Mouse (Mus musculus) bone marrow, adult 2 months (tissue): Measurements from ENCODE around the gene Dpysl5. TPM values are rescaled to one million over a fixed set of nuclear protein-coding genes. Genes with fewer than 3 reads are reported as not detected.

Source experiments
- H3K27ac ChIP-seq: fragments of 200-500 bp; 2 replicates; pipeline ENCODE4 v1.5.1; 2012; ENCODE audit warnings: low read depth, mild to moderate bottlenecking, control low read depth, inconsistent platforms, low read length; ENCODE audit not compliant: control insufficient read depth, poor library complexity, insufficient read depth
- H3K4me1 ChIP-seq: fragments of 200-500 bp; 2 replicates; pipeline ENCODE4 v1.6.1; 2011; ENCODE audit warnings: low read length; ENCODE audit not compliant: control insufficient read depth, insufficient read depth
- H3K4me3 ChIP-seq: fragments of 200-500 bp; replicated peaks from 2 replicates; pipeline ENCODE3; 2011; ENCODE audit warnings: mild to moderate bottlenecking, low read depth, low read length, control low read depth; ENCODE audit not compliant: control insufficient read depth
- CTCF ChIP-seq: fragments of 200-500 bp; IDR thresholded peaks from 2 replicates; pipeline ENCODE4 v1.5.1; 2011; ENCODE audit warnings: low read length, control low read depth; ENCODE audit not compliant: control insufficient read depth, insufficient read depth
- POLR2A ChIP-seq: fragments of 200-500 bp; IDR thresholded peaks from 2 replicates; pipeline ENCODE4 v1.6.1; 2011; ENCODE audit warnings: low read depth, mild to moderate bottlenecking, control low read depth, low read length, borderline replicate concordance; ENCODE audit not compliant: control insufficient read depth
- WGBS: fragments of 180-500 bp; shearing (Covaris S2); methylation state at CpG from one replicate; pipeline ENCODE4 v1.1.7; 2018; 5-methylcytosine and 5-hydroxymethylcytosine counted together
- polyA plus RNA-seq: library from polyadenylated mRNA; stranded (reverse); fragments of >200 nt; gene quantifications from 2 replicates; pipeline ENCODE4 v1.2.4, GENCODE M21; 2011; ENCODE audit warnings: low replicate concordance; ENCODE audit not compliant: missing spikeins, insufficient read depth, insufficient read length

Gene Dpysl5
- polyA plus RNA-seq, 1 experiment = 0.40 TPM

- Histone ChIP-seq H3K4me3 (no peak overlapping the region), H3K4me1 (no peaks in the 10 kb centered on the region), H3K27ac (no peak overlapping the region)
- 7% methylated on average over 3 of the region's 3 CpGs for WGBS
- no peak for TF ChIP-seq POLR2A
- peak; percentile 95 for TF ChIP-seq CTCF
These were observed 94.7 kb downstream of the Dpysl5 start for GRCm38 (mm10) chr5:30806106-30806505.

- under 1% methylated on average over 58 of the region's 59 CpGs for WGBS
- H3K27ac ChIP-seq = no peak within 1 kb of the TSS
- H3K4me1 ChIP-seq = no peaks in the 10 kb centered on the region; the same call in 1 of the 2 replicates
- peak within 1 kb of the TSS; percentile 91 for H3K4me3 ChIP-seq
- TF ChIP-seq CTCF (no peak), POLR2A (no peak)
These were observed 103.2 kb downstream of the Dpysl5 start, which contains the start of gene Mapre3 for GRCm38 (mm10) chr5:30814424-30815119. Gene Mapre3, plus strand, starts transcription at chr5:30814641.

DNA sequence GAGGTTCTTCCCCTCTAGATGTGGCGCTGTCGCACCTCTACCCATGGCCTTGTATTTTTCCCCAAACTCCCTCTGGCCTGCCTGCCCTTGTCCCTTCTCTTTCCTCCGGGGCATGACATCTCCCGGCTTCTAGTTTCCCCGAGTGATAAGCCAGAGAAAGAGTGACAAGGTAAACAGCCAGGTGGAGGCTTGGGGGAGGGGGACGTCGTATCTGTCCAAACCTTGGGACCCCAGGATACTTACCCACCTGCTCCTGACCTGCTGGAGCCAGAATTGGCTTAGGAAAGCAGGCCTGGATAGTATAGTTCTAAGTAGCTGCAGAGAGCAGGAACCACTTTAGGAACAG lies 103.7 kb downstream of the Dpysl5 start:
- Histone ChIP-seq H3K4me1 (no peaks in the 10 kb centered on the region; the same call in 1 of the 2 replicates), H3K4me3 (peak overlapping the region; percentile 3), H3K27ac (no peak overlapping the region)
- 14% methylated on average over 7 of the region's 7 CpGs for WGBS
- TF ChIP-seq POLR2A = no peak
- no peak for TF ChIP-seq CTCF

- TF ChIP-seq CTCF (no peak), POLR2A (no peak)
- H3K27ac ChIP-seq = no peak overlapping the region
- H3K4me1 ChIP-seq = no peaks in the 10 kb centered on the region; the same call in 1 of the 2 replicates
- H3K4me3 ChIP-seq = no peak overlapping the region
- WGBS = 51% methylated on average over 8 of the region's 8 CpGs
These were observed 105.0 kb downstream of the Dpysl5 start for GRCm38 (mm10) chr5:30816261-30816791.

GRCm38 (mm10) chr5:30818758-30819309 lies 107.5 kb downstream of the Dpysl5 start:
- WGBS = 86% methylated on average over 8 of the region's 8 CpGs
- H3K4me3 ChIP-seq = no peak overlapping the region
- TF ChIP-seq CTCF (no peak), POLR2A (no peak)

DNA sequence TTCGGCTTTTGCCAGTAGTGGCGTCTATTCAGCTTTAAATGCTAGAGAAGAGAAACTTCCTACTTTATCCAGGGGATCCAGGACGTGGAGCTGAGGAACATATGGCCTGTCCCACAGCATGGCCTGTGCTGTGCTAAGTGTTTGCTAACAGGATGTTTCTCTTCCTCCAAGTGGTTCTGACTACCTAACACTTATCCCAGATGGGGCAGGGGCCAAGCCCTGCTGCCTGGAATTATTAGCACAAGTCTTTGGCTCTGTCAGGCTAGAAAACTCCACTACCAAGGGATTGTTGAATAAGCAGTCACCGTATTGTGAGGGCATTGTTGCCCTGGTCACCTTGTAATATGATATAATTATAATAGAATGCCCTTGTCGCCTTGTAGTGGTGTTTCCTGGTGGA lies 111.3 kb downstream of the Dpysl5 start:
- WGBS = 79% methylated on average over 5 of the region's 5 CpGs
- H3K27ac ChIP-seq = no peak overlapping the region
- no peak overlapping the region for H3K4me3 ChIP-seq
- no peaks in the 10 kb centered on the region for H3K4me1 ChIP-seq
- no peak for TF ChIP-seq POLR2A
- no peak for TF ChIP-seq CTCF

More at GRCm38 (mm10) chr5:30818758-30819309, 107.5 kb downstream of the Dpysl5 start:
- H3K4me1 ChIP-seq = no peaks in the 10 kb centered on the region; the same call in 1 of the 2 replicates
- H3K27ac ChIP-seq = no peak overlapping the region

- TF ChIP-seq CTCF (no peak), POLR2A (no peak)
- 83% methylated on average over 3 of the region's 3 CpGs for WGBS
- H3K4me1 ChIP-seq = no peaks in the 10 kb centered on the region
These were observed 111.7 kb downstream of the Dpysl5 start for GRCm38 (mm10) chr5:30823091-30823490.

DNA sequence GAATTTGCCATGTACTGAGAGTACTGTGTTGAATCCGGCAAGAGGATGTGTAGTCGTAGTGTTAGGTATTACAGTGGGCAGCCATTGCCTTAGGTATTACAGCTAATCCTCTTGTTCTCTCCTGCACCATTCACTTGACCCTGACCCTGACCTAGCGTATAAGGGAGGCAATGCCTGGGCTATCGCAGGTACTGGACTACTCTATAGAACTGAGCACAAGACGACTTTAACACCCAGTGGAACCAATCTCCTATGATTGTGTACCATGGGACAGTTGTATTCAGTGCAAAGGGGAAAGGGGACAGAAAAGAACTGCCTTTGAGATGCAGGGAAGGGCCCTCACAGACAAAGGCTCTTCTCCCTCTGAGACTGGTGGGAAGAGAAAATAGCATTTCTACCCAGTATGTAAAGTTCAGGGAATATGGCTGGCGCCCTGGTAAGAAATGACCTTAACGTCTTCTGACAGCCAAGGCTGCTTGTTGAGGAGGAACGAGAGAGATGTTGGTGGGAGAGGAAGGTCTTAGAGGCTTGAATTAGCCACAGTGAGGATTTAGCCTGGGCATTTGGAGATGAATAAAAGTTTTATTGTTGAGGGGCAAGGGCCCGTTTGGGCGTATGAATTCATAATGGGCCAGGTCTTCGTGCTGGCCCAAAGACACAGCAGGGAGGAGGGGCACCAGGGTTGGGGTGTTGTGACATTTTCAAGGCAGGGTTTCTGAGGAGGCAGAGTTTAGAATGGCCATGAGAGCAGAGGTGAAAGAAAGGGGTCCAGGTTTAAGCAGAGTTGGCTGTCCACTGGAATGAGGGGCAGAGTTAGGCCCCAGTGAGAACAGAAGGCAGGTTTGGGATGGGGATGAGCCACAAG lies 113.0 kb downstream of the Dpysl5 start:
- no peak overlapping the region for H3K27ac ChIP-seq
- no peak overlapping the region for H3K4me3 ChIP-seq
- WGBS = 82% methylated on average over 11 of the region's 11 CpGs
- no peaks in the 10 kb centered on the region for H3K4me1 ChIP-seq
- TF ChIP-seq CTCF = no peak
- no peak for TF ChIP-seq POLR2A

More at GRCm38 (mm10) chr5:30823091-30823490, 111.7 kb downstream of the Dpysl5 start:
- Histone ChIP-seq H3K4me3 (no peak overlapping the region), H3K27ac (no peak overlapping the region)
